Mouse (Mus musculus): ENCODE measurements around the gene Drd5.

- no peak for TF ChIP-seq CTCF (IDR thresholded peaks at IDR 0.05; ENCODE audit: low read depth)
- TF ChIP-seq EP300 (IDR thresholded peaks at IDR 0.05; ENCODE audit: low read depth): no peak
These were observed 27.7 kb downstream of the Drd5 start for GRCm38 (mm10) chr5:38346646-38347432.

Data from liver, embryonic 14.5 days (tissue).